Mouse (Mus musculus) hindbrain, postnatal 0 days (tissue): ENCODE data around the gene Mrpl51. TPM values are rescaled to one million over a fixed set of nuclear protein-coding genes. Genes with fewer than 3 reads are reported as not detected.

Experiments used
- ATAC-seq: fragments of 200-750 bp; cut with Nextera tagmentation; 2 replicates; pipeline ENCODE4 v1.8.0; 2017; ENCODE audit warnings: mild to moderate bottlenecking, moderate TSS enrichment, moderate library complexity
- DNase-seq: peaks from one replicate; pipeline ENCODE4 v3.0.0-alpha.2; 2015; ENCODE audit warnings: low spot score
- H3K27ac ChIP-seq: fragments of 300-500 bp; sonication (generic); 2 replicates; pipeline ENCODE4 v1.5.1; 2014; ENCODE audit warnings: mild to moderate bottlenecking
- H3K27me3 ChIP-seq: fragments of 300-500 bp; sonication (generic); 2 replicates; pipeline ENCODE4 v1.6.1; 2014; ENCODE audit warnings: low read length, mixed read lengths; ENCODE audit not compliant: insufficient read depth
- H3K36me3 ChIP-seq: fragments of 300-500 bp; sonication (generic); 2 replicates; pipeline ENCODE4 v1.6.1; 2014; ENCODE audit warnings: low read length, mixed read lengths; ENCODE audit not compliant: insufficient read depth
- H3K4me1 ChIP-seq: fragments of 300-500 bp; sonication (generic); 2 replicates; pipeline ENCODE4 v1.6.1; 2014; ENCODE audit warnings: antibody characterized with exemption, low read length, mixed read lengths; ENCODE audit not compliant: insufficient read depth
- H3K4me2 ChIP-seq: fragments of 300-500 bp; sonication (generic); 2 replicates; pipeline ENCODE4 v1.6.1; 2014; ENCODE audit warnings: low read depth, mild to moderate bottlenecking, low read length, moderate library complexity, mixed read lengths
- H3K4me3 ChIP-seq: fragments of 300-500 bp; sonication (generic); 2 replicates; pipeline ENCODE4 v1.5.1; 2014; ENCODE audit warnings: low read length
- H3K9ac ChIP-seq: fragments of 300-500 bp; sonication (generic); replicated peaks from 2 replicates; pipeline ENCODE4 v1.6.1; 2014; ENCODE audit warnings: mild to moderate bottlenecking, low read length, moderate library complexity, mixed read lengths
- H3K9me3 ChIP-seq: fragments of 300-500 bp; sonication (generic); 2 replicates; pipeline ENCODE4 v1.6.1; 2016; ENCODE audit warnings: low read length, mixed read lengths
- CTCF ChIP-seq: IDR thresholded peaks from 2 replicates; pipeline ENCODE4 v1.5.1; 2016; ENCODE audit warnings: antibody characterized with exemption, control low read depth, low read depth
- WGBS: fragments of 180-500 bp; shearing (Covaris S2); extraction: QIAGEN DNeasy Blood & Tissue Kit; methylation state at CpG from one replicate; pipeline ENCODE4 v1.1.7; 2014; 5-methylcytosine and 5-hydroxymethylcytosine counted together
- microRNA-seq, 2 experiments: library from miRNA; unstranded; fragments of <30 nt; microRNA quantifications; one replicate each; pipeline ENCODE4; 2016
- polyA plus RNA-seq: library from polyadenylated mRNA; unstranded; fragments of >200 nt; fragmentation: Nextera tagmentation; extraction: Ambion mirVana; gene quantifications from 2 replicates; pipeline ENCODE4 v1.2.1, GENCODE M21; 2015
- total RNA-seq: library from RNA; depleted of rRNA; stranded (reverse); fragments of >200 nt; gene quantifications from 2 replicates; pipeline ENCODE4 v1.2.3, GENCODE M21; 2014; rRNA removed

Gene Mrpl51
- total and polyA plus RNA-seq, 2 experiments from 2014 or later = 40.3 to 163 TPM

DNA sequence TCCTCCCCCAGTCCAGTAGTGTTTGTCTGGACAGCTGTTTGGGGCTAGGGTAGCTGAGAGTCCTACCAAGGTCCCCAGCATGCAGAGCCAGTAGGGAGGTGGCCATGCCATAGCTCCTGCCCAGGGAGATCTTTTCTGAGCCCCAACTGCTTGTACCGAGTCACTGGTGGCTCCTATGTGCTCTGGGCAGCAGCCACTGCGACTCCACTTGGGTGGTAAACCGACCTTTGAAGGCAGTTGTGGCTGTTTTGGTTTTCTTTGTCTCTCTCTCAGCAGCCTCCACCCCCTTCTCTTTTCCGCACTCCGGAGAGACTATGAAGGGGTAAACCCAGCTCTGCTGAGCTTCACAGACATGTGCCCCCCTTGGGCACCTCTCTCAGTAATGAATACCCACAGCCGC, 45.2 kb downstream of the Mrpl51 start, which contains the start of gene Cd27:
Cd27 (minus strand) TSS at position 229 of the 400 bp plus-strand sequence.
- ATAC-seq = no peak

GRCm38 (mm10) chr6:125237421-125237820, 45.8 kb downstream of the Mrpl51 start:
- DNase-seq (no peak), ATAC-seq (no peak)
- Histone ChIP-seq H3K4me1 (peaks cover 1% of the 10 kb centered on the region; the same call in 1 of the 2 replicates), H3K4me3 (no peak overlapping the region), H3K36me3 (no peaks in the 10 kb centered on the region), H3K27me3 (no peaks in the 10 kb centered on the region), H3K4me2 (no peak overlapping the region), H3K9me3 (no peaks in the 10 kb centered on the region), H3K27ac (no peak overlapping the region), H3K9ac (no peak overlapping the region)
- 83% methylated on average over 4 of the region's 4 CpGs for WGBS
- TF ChIP-seq CTCF = no peak

More for the DNA sequence above, 45.2 kb downstream of the Mrpl51 start, which contains the start of gene Cd27:
- 20% methylated on average over 6 of the region's 6 CpGs for WGBS
- Histone ChIP-seq H3K27me3 (no peaks in the 10 kb centered on the region), H3K36me3 (no peaks in the 10 kb centered on the region), H3K9ac (no peak within 1 kb of the TSS), H3K9me3 (no peaks in the 10 kb centered on the region), H3K4me3 (no peak within 1 kb of the TSS), H3K27ac (no peak within 1 kb of the TSS), H3K4me2 (no peak within 1 kb of the TSS), H3K4me1 (peaks cover 8% of the 10 kb centered on the region; the same call in 1 of the 2 replicates)
- DNase-seq = no peak
- TF ChIP-seq CTCF = no peak

GRCm38 (mm10) chr6:125238396-125238795, 46.8 kb downstream of the Mrpl51 start:
- ATAC-seq (no peak), DNase-seq (no peak)
- Histone ChIP-seq H3K36me3 (no peaks in the 10 kb centered on the region), H3K9me3 (no peaks in the 10 kb centered on the region), H3K4me2 (no peak overlapping the region), H3K9ac (no peak overlapping the region), H3K4me3 (no peak overlapping the region), H3K27ac (no peak overlapping the region), H3K27me3 (no peaks in the 10 kb centered on the region), H3K4me1 (no peaks in the 10 kb centered on the region)
- no peak for TF ChIP-seq CTCF
- WGBS = 78% methylated on average over 6 of the region's 6 CpGs

GRCm38 (mm10) chr6:125239547-125239946, 47.9 kb downstream of the Mrpl51 start:
- H3K4me2 ChIP-seq = no peak overlapping the region
- H3K36me3 ChIP-seq = no peaks in the 10 kb centered on the region
- no peak for ATAC-seq
- H3K9ac ChIP-seq = no peak overlapping the region
- H3K27ac ChIP-seq = no peak overlapping the region
- TF ChIP-seq CTCF = no peak
- DNase-seq = no peak
- no peaks in the 10 kb centered on the region for H3K9me3 ChIP-seq
- WGBS = 93% methylated on average over 5 of the region's 5 CpGs
- no peaks in the 10 kb centered on the region for H3K4me1 ChIP-seq
- no peak overlapping the region for H3K4me3 ChIP-seq
- H3K27me3 ChIP-seq = no peaks in the 10 kb centered on the region

DNA sequence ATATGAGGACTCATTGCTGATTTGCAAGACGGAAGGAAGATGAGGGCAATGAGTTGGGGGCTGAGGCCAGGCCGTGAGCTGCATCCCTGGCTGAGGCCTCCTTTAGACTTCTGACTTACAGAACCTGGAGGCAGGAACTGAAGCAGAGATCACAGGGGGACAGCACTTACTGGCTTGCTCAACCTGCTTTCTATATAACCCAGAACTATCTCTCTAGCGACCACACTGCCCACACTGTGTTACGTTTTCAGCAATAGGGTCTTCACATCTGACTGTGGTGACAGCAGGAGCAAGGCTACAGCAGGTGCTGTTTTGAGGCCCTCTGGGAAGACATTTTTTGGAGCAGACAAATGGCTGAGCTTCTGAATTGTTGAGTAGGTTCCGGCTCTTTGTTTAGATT, 49.0 kb downstream of the Mrpl51 start:
- ATAC-seq (no peak), DNase-seq (no peak)
- H3K9me3 ChIP-seq = no peaks in the 10 kb centered on the region
- no peaks in the 10 kb centered on the region for H3K36me3 ChIP-seq
- H3K27me3 ChIP-seq = no peaks in the 10 kb centered on the region
- TF ChIP-seq CTCF = no peak
- WGBS = 81% methylated on average over 5 of the region's 5 CpGs
- no peak overlapping the region for H3K4me2 ChIP-seq
- no peak overlapping the region for H3K27ac ChIP-seq
- no peaks in the 10 kb centered on the region for H3K4me1 ChIP-seq
- no peak overlapping the region for H3K4me3 ChIP-seq
- H3K9ac ChIP-seq = no peak overlapping the region

DNA sequence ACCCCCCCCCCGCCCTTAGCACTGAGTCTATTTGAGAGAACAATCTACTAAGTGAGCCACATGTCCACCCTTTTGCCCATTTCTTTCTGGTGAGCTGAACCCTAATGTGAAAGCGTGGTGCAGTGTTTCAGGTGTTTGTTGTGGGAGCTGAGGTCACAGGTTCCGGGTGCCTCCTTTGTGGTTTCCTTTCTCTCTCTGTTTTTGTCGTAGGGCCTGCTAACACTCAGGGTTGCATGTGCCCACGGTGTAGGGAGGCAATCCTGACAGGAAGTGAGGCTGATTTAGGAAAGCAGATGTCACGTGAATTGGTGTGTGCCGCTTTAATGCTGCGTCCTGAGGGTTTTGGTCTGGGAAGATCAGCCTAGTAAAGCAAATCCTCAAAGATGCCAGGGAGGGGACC, 50.0 kb downstream of the Mrpl51 start:
- Histone ChIP-seq H3K9ac (no peak overlapping the region), H3K4me1 (no peaks in the 10 kb centered on the region), H3K27me3 (no peaks in the 10 kb centered on the region), H3K27ac (no peak overlapping the region), H3K4me3 (no peak overlapping the region), H3K4me2 (no peak overlapping the region), H3K9me3 (no peaks in the 10 kb centered on the region), H3K36me3 (no peaks in the 10 kb centered on the region)
- 90% methylated on average over 8 of the region's 8 CpGs for WGBS
- no peak for TF ChIP-seq CTCF
- no peak for DNase-seq
- ATAC-seq = no peak

GRCm38 (mm10) chr6:125244551-125244950, 53.0 kb downstream of the Mrpl51 start:
- 52% methylated on average over 1 of the region's 1 CpGs for WGBS
- no peak for TF ChIP-seq CTCF
- H3K4me3 ChIP-seq = no peak overlapping the region
- no peak overlapping the region for H3K9ac ChIP-seq
- no peaks in the 10 kb centered on the region for H3K4me1 ChIP-seq
- no peak overlapping the region for H3K27ac ChIP-seq
- H3K4me2 ChIP-seq = no peak overlapping the region
- no peaks in the 10 kb centered on the region for H3K27me3 ChIP-seq
- no peaks in the 10 kb centered on the region for H3K36me3 ChIP-seq
- ATAC-seq (no peak), DNase-seq (no peak)
- no peaks in the 10 kb centered on the region for H3K9me3 ChIP-seq

Small RNAs within 50 kb of the gene (microRNA-seq; reads per million reads assigned to microRNA genes)
- gene Mir3098 = 0.35 to 0.36 reads per million in 2 experiments
- 0 reads per million in 2 experiments for gene Mir8113

Other genes starting within 250 kb of the Mrpl51 start
- gene Cops7a, start 226.3 kb upstream of the Mrpl51 start, total RNA-seq = 113 and 146 TPM in 2 replicates
- 97.1 and 101 TPM in 2 replicates for gene Cops7a, start 226.3 kb upstream of the Mrpl51 start, polyA plus RNA-seq
- 24.1 and 32.9 TPM in 2 replicates for gene Pianp, start 195.1 kb upstream of the Mrpl51 start, total RNA-seq
- gene Pianp, start 195.1 kb upstream of the Mrpl51 start, polyA plus RNA-seq = 58.9 and 65.4 TPM in 2 replicates
- gene Zfp384, start 182.7 kb upstream of the Mrpl51 start, total RNA-seq = 37.3 and 38.6 TPM in 2 replicates
- gene Zfp384, start 182.7 kb upstream of the Mrpl51 start, polyA plus RNA-seq = 10.3 and 11.6 TPM in 2 replicates
- 60.7 and 78.3 TPM in 2 replicates for gene Ing4, start 152.0 kb upstream of the Mrpl51 start, total RNA-seq
- 97.6 and 102 TPM in 2 replicates for gene Ing4, start 152.0 kb upstream of the Mrpl51 start, polyA plus RNA-seq
- gene Acrbp, start 142.1 kb upstream of the Mrpl51 start, total RNA-seq = 10.5 and 17.3 TPM in 2 replicates
- gene Acrbp, start 142.1 kb upstream of the Mrpl51 start, polyA plus RNA-seq = 12.2 and 17.5 TPM in 2 replicates
- gene Lpar5, start 123.9 kb upstream of the Mrpl51 start, total RNA-seq = 0.75 and 1.8 TPM in 2 replicates
- gene Lpar5, start 123.9 kb upstream of the Mrpl51 start, polyA plus RNA-seq = 0.68 and 0.88 TPM in 2 replicates
- 101 and 106 TPM in 2 replicates for gene Chd4, start 95.8 kb upstream of the Mrpl51 start, total RNA-seq
- gene Chd4, start 95.8 kb upstream of the Mrpl51 start, polyA plus RNA-seq = 90.2 and 94.7 TPM in 2 replicates
- gene Nop2, start 59.9 kb upstream of the Mrpl51 start, total RNA-seq = 33.9 and 34.2 TPM in 2 replicates
- 37.3 and 38.8 TPM in 2 replicates for gene Nop2, start 59.9 kb upstream of the Mrpl51 start, polyA plus RNA-seq
- 29.1 and 30.5 TPM in 2 replicates for gene Iffo1, start 46.6 kb upstream of the Mrpl51 start, total RNA-seq
- 20.3 and 20.6 TPM in 2 replicates for gene Iffo1, start 46.6 kb upstream of the Mrpl51 start, polyA plus RNA-seq
- 2,711 and 2,736 TPM in 2 replicates for gene Gapdh, start 25.3 kb upstream of the Mrpl51 start, total RNA-seq
- gene Gapdh, start 25.3 kb upstream of the Mrpl51 start, polyA plus RNA-seq = 1,874 and 1,919 TPM in 2 replicates
- gene Ncapd2, start 100 bp upstream of the Mrpl51 start, total RNA-seq = 47.1 and 56.3 TPM in 2 replicates
- 30.3 and 34.1 TPM in 2 replicates for gene Ncapd2, start 100 bp upstream of the Mrpl51 start, polyA plus RNA-seq
- gene Vamp1, start 23.8 kb downstream of the Mrpl51 start, total RNA-seq = 74.6 and 85.3 TPM in 2 replicates
- gene Vamp1, start 23.8 kb downstream of the Mrpl51 start, polyA plus RNA-seq = 73.0 and 74.6 TPM in 2 replicates
- 4.5 and 7.0 TPM in 2 replicates for gene Tapbpl, start 40.1 kb downstream of the Mrpl51 start, total RNA-seq
- gene Tapbpl, start 40.1 kb downstream of the Mrpl51 start, polyA plus RNA-seq = 7.0 and 7.8 TPM in 2 replicates
- gene Cd27, start 45.2 kb downstream of the Mrpl51 start, total RNA-seq = 0.79 TPM in 1 of 2 replicates, not detected in the other
- gene Cd27, start 45.2 kb downstream of the Mrpl51 start, polyA plus RNA-seq = 0.29 and 0.71 TPM in 2 replicates
- not detected in 2 replicates for gene Tuba3a, start 94.2 kb downstream of the Mrpl51 start, total RNA-seq
- gene Tuba3a, start 94.2 kb downstream of the Mrpl51 start, polyA plus RNA-seq = not detected in 2 replicates
- 31.6 and 34.4 TPM in 2 replicates for gene Ltbr, start 122.1 kb downstream of the Mrpl51 start, total RNA-seq
- gene Ltbr, start 122.1 kb downstream of the Mrpl51 start, polyA plus RNA-seq = 17.5 and 18.1 TPM in 2 replicates
- 1.7 and 3.0 TPM in 2 replicates for gene Scnn1a, start 128.9 kb downstream of the Mrpl51 start, total RNA-seq
- gene Scnn1a, start 128.9 kb downstream of the Mrpl51 start, polyA plus RNA-seq = 1.00 and 1.2 TPM in 2 replicates
- gene Tnfrsf1a, start 157.6 kb downstream of the Mrpl51 start, total RNA-seq = 12.2 and 18.0 TPM in 2 replicates
- 15.5 and 16.3 TPM in 2 replicates for gene Tnfrsf1a, start 157.6 kb downstream of the Mrpl51 start, polyA plus RNA-seq
- 0.68 and 0.86 TPM in 2 replicates for gene Plekhg6, start 189.0 kb downstream of the Mrpl51 start, total RNA-seq
- gene Plekhg6, start 189.0 kb downstream of the Mrpl51 start, polyA plus RNA-seq = 0.32 and 0.74 TPM in 2 replicates